Mouse (Mus musculus) forebrain, embryonic 15.5 days (tissue): ENCODE results near the gene Isg20l2. TPM values are rescaled to one million over a fixed set of nuclear protein-coding genes. Genes with fewer than 3 reads are reported as not detected.
"Not testable (repeated sequence)": the region's sequence is repeated elsewhere in the genome, so short reads cannot be mapped to it uniquely, and the experiment has no call there.

Source experiments
- ATAC-seq: fragments of 200-750 bp; cut with Nextera tagmentation; replicated peaks from 2 replicates; pipeline ENCODE4 v1.8.0; 2017; ENCODE audit warnings: mild to moderate bottlenecking, moderate TSS enrichment, moderate library complexity
- H3K27ac ChIP-seq: fragments of 300-500 bp; sonication (generic); replicated peaks from 2 replicates; pipeline ENCODE4 v1.5.1; 2015; ENCODE audit warnings: mild to moderate bottlenecking, inconsistent platforms
- H3K27me3 ChIP-seq: fragments of 300-500 bp; sonication (generic); 2 replicates; pipeline ENCODE4 v1.6.1; 2015; ENCODE audit warnings: inconsistent platforms
- H3K36me3 ChIP-seq: fragments of 300-500 bp; sonication (generic); 2 replicates; pipeline ENCODE4 v1.6.1; 2015; ENCODE audit warnings: mild to moderate bottlenecking, inconsistent platforms
- H3K4me1 ChIP-seq: fragments of 300-500 bp; sonication (generic); 2 replicates; pipeline ENCODE4 v1.6.1; 2015; ENCODE audit warnings: inconsistent platforms
- H3K4me2 ChIP-seq: fragments of 300-500 bp; sonication (generic); replicated peaks from 2 replicates; pipeline ENCODE4 v1.6.1; 2015; ENCODE audit warnings: mild to moderate bottlenecking, inconsistent platforms
- H3K4me3 ChIP-seq: fragments of 300-500 bp; sonication (generic); 2 replicates; pipeline ENCODE4 v1.5.1; 2015; ENCODE audit warnings: mild to moderate bottlenecking, inconsistent platforms
- H3K9ac ChIP-seq: fragments of 300-500 bp; sonication (generic); replicated peaks from 2 replicates; pipeline ENCODE4 v1.6.1; 2015; ENCODE audit warnings: mild to moderate bottlenecking, inconsistent platforms
- H3K9me3 ChIP-seq: fragments of 300-500 bp; sonication (generic); 2 replicates; pipeline ENCODE4 v1.6.1; 2016; ENCODE audit warnings: inconsistent platforms
- WGBS: fragments of 180-500 bp; shearing (Covaris S2); methylation state at CpG from one replicate; pipeline ENCODE4 v1.1.7; 2015; ENCODE audit warnings: mixed read lengths; 5-methylcytosine and 5-hydroxymethylcytosine counted together
- polyA plus RNA-seq: library from polyadenylated mRNA; unstranded; fragments of >200 nt; fragmentation: Nextera tagmentation; extraction: Ambion mirVana; gene quantifications from 2 replicates; pipeline ENCODE4 v1.2.1, GENCODE M21; 2015

The Isg20l2 gene
- polyA plus RNA-seq, result 49.7 and 50.0 TPM in 2 replicates

- peaks cover 45% of the 10 kb centered on the region for H3K36me3 ChIP-seq
Observed at GRCm38 (mm10) chr3:87930078-87930795, at the start of gene Isg20l2, which contains the start of gene Rrnad1. TSS of gene Isg20l2 (plus strand) at chr3:87930314. TSS of gene Rrnad1 (minus strand) at chr3:87930717.

GRCm38 (mm10) chr3:87884291-87884690, 45.8 kb upstream of the Isg20l2 start:
- peak overlapping the region; percentile 91 for H3K9ac ChIP-seq
- H3K36me3 ChIP-seq, result peaks cover 8% of the 10 kb centered on the region; the same call in 1 of the 2 replicates
- H3K4me2 ChIP-seq, result peak overlapping the region; percentile 79
- H3K9me3 ChIP-seq, result no peaks in the 10 kb centered on the region
- no peaks in the 10 kb centered on the region for H3K27me3 ChIP-seq
- peaks cover 18% of the 10 kb centered on the region for H3K4me1 ChIP-seq
- 0 out of 2 replicates have a peak overlapping the region, but pooled peaks have one; percentile 89 for H3K27ac ChIP-seq
- no peak for ATAC-seq
- 2% methylated on average over 3 of the region's 3 CpGs for WGBS
- H3K4me3 ChIP-seq, result peak overlapping the region; percentile 98

More at GRCm38 (mm10) chr3:87930078-87930795, at the start of gene Isg20l2, which contains the start of gene Rrnad1:
- Histone ChIP-seq H3K4me2 (peak within 1 kb of the TSS; percentile 80), H3K4me1 (peaks cover 46% of the 10 kb centered on the region), H3K27ac (peak within 1 kb of the TSS; percentile 83), H3K9me3 (no peaks in the 10 kb centered on the region), H3K27me3 (no peaks in the 10 kb centered on the region), H3K9ac (peak within 1 kb of the TSS; percentile 75), H3K4me3 (peak within 1 kb of the TSS; percentile 70)
- WGBS, result 0% methylated on average over 75 of the region's 78 CpGs
- peak; percentile 98 for ATAC-seq

- H3K9me3 ChIP-seq, result no peaks in the 10 kb centered on the region
- peak overlapping the region; percentile 89 for H3K27ac ChIP-seq
- under 1% methylated on average over 27 of the region's 28 CpGs for WGBS
Observed at GRCm38 (mm10) chr3:87884708-87885251, 45.3 kb upstream of the Isg20l2 start.

GRCm38 (mm10) chr3:87885281-87886003, 44.7 kb upstream of the Isg20l2 start, which contains the start of gene Prcc:
TSS of gene Prcc (minus strand) at chr3:87885608.
- Histone ChIP-seq H3K9me3 (no peaks in the 10 kb centered on the region), H3K4me2 (peak within 1 kb of the TSS; percentile 79), H3K36me3 (peaks cover 3% of the 10 kb centered on the region; the same call in 1 of the 2 replicates), H3K27ac (peak within 1 kb of the TSS; percentile 89), H3K4me1 (peaks cover 18% of the 10 kb centered on the region), H3K4me3 (peak within 1 kb of the TSS; percentile 98), H3K27me3 (no peaks in the 10 kb centered on the region), H3K9ac (peak within 1 kb of the TSS; percentile 91)
- 0% methylated on average over 31 of the region's 33 CpGs for WGBS
- ATAC-seq, result peak; percentile 99

More at GRCm38 (mm10) chr3:87884708-87885251, 45.3 kb upstream of the Isg20l2 start:
- Histone ChIP-seq H3K4me2 (peak overlapping the region; percentile 79), H3K36me3 (peaks cover 7% of the 10 kb centered on the region; the same call in 1 of the 2 replicates), H3K9ac (peak overlapping the region; percentile 91), H3K27me3 (no peaks in the 10 kb centered on the region), H3K4me3 (peak overlapping the region; percentile 98), H3K4me1 (peaks cover 18% of the 10 kb centered on the region)
- ATAC-seq, result peak; percentile 8

- H3K4me2 ChIP-seq, result peak overlapping the region; percentile 51
- peak; percentile 35 for ATAC-seq
- H3K9ac ChIP-seq, result peak overlapping the region; percentile 48
- peak overlapping the region; percentile 64 for H3K27ac ChIP-seq
- 12% methylated on average over 10 of the region's 10 CpGs for WGBS
- H3K36me3 ChIP-seq, result no peaks in the 10 kb centered on the region
- H3K4me3 ChIP-seq, result peak overlapping the region; percentile 98
- H3K9me3 ChIP-seq, result no peaks in the 10 kb centered on the region
- H3K4me1 ChIP-seq, result peaks cover 18% of the 10 kb centered on the region
- no peaks in the 10 kb centered on the region for H3K27me3 ChIP-seq
Observed at GRCm38 (mm10) chr3:87886004-87886365, 44.1 kb upstream of the Isg20l2 start.

- H3K27me3 ChIP-seq, result no peaks in the 10 kb centered on the region
- H3K9ac ChIP-seq, result no peak overlapping the region
- 85% methylated on average over 6 of the region's 6 CpGs for WGBS
- H3K4me1 ChIP-seq, result peaks cover 18% of the 10 kb centered on the region
- no peaks in the 10 kb centered on the region for H3K9me3 ChIP-seq
- H3K4me3 ChIP-seq, result peak overlapping the region; percentile 98; the same call in 1 of the 2 replicates
- peak overlapping the region; percentile 51 for H3K4me2 ChIP-seq
- H3K27ac ChIP-seq, result no peak overlapping the region
- H3K36me3 ChIP-seq, result no peaks in the 10 kb centered on the region
- ATAC-seq, result no peak
Observed at GRCm38 (mm10) chr3:87886416-87886815, 43.7 kb upstream of the Isg20l2 start.

DNA sequence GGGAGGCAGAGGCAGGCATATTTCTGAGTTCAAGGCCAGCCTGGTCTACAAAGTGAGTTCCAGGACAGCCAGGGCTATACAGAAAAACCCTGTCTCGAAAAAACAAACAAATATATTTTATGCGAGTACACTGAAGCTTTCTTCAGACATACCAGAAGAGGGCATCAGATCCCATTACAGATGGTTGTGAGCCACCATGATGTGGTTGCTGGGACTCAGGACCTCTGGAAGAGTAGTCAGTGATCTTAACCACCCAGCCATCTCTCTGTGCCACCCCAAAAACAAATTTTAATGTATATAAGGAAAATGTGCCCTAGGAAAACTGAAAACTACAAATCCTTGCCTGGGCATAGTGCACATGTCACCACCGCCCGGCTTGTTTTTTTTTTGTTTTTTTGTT, 42.7 kb upstream of the Isg20l2 start:
- H3K27ac ChIP-seq, ATAC-seq, H3K9ac ChIP-seq, H3K4me2 ChIP-seq, H3K4me3 ChIP-seq, H3K9me3 ChIP-seq, H3K27me3 ChIP-seq, H3K36me3 ChIP-seq: not testable (repeated sequence)
- H3K4me1 ChIP-seq, result peaks cover 18% of the 10 kb centered on the region
- WGBS, result 75% methylated on average over 4 of the region's 4 CpGs

DNA sequence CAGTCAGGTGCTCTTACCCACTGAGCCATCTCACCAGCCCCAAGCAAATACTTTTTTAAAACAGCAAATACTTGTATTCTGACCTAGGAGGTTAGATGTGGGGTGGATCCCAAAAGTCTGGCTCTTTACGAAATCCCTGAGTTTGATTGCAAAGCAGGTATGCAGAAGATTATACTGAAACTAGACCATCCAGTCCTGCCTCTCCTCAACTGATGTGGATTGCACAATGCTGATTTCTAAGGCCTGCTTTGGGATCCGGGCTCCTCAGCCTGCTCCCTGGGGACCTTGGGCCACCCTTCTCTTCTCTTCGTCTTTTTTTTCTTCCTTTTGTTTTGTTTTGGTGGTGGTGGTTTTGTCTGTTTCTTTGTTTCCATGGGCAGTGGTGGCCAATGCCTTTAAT, 38.6 kb upstream of the Isg20l2 start:
- no peaks in the 10 kb centered on the region for H3K36me3 ChIP-seq
- ATAC-seq, result no peak
- H3K27ac ChIP-seq, result no peak overlapping the region
- no peaks in the 10 kb centered on the region for H3K9me3 ChIP-seq
- no peak overlapping the region for H3K4me3 ChIP-seq
- H3K9ac ChIP-seq, result no peak overlapping the region
- no peak overlapping the region for H3K4me2 ChIP-seq
- H3K4me1 ChIP-seq, result no peaks in the 10 kb centered on the region
- no peaks in the 10 kb centered on the region for H3K27me3 ChIP-seq
- WGBS, result 39% methylated on average over 3 of the region's 3 CpGs

GRCm38 (mm10) chr3:87893367-87893905, 36.7 kb upstream of the Isg20l2 start:
- Histone ChIP-seq H3K9ac (no peak overlapping the region), H3K36me3 (no peaks in the 10 kb centered on the region), H3K27ac (no peak overlapping the region), H3K4me3 (no peak overlapping the region), H3K4me2 (no peak overlapping the region), H3K4me1 (no peaks in the 10 kb centered on the region), H3K27me3 (no peaks in the 10 kb centered on the region), H3K9me3 (no peaks in the 10 kb centered on the region)
- 66% methylated on average over 3 of the region's 3 CpGs for WGBS
- no peak for ATAC-seq

DNA sequence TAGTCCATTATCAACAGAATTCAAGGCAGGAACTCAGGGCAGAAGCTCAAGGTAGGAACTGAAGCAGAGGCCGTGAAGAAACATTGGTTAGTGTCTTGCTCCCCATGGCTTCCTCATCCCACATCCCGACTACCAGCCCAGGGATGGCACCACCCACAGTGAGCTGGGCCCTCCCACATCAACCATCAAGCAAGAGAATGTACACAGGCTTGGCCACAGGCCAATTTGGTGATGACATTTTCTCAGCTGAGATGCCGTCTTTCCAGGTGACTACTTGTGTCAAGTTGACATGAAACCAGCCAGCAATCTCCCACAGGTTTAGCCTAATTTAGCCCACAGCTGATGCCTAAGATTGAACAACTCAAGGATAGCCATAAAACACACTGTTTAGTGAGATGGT, 30.8 kb upstream of the Isg20l2 start:
- no peaks in the 10 kb centered on the region for H3K27me3 ChIP-seq
- no peaks in the 10 kb centered on the region for H3K4me1 ChIP-seq
- H3K27ac ChIP-seq, result no peak overlapping the region
- H3K9me3 ChIP-seq, result no peaks in the 10 kb centered on the region
- no peak overlapping the region for H3K4me3 ChIP-seq
- 65% methylated on average over 3 of the region's 3 CpGs for WGBS
- H3K36me3 ChIP-seq, result no peaks in the 10 kb centered on the region
- H3K9ac ChIP-seq, result no peak overlapping the region
- ATAC-seq, result no peak
- no peak overlapping the region for H3K4me2 ChIP-seq

DNA sequence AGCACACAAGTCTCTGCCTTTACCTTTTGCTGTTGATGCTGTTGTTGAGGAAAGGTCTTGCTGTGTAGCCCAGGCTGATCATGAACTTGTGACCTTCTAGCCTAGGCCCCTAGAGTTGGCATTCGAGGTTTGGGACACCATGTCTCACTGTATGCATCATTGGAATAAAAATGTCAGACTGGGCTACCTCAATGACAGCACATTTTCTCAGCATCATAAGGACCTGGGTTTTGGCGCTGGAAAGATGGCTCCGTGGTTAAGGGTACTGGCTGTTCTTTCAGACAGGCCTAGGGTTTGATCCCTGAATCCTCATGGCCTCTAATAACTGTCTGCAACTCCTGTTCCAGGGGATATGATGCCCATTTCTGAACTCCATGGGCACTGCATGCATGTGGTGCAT, 30.3 kb upstream of the Isg20l2 start:
- no peak overlapping the region for H3K9ac ChIP-seq
- no peak overlapping the region for H3K27ac ChIP-seq
- H3K27me3 ChIP-seq, result no peaks in the 10 kb centered on the region
- no peaks in the 10 kb centered on the region for H3K9me3 ChIP-seq
- ATAC-seq, result no peak
- no peak overlapping the region for H3K4me3 ChIP-seq
- no peak overlapping the region for H3K4me2 ChIP-seq
- no peaks in the 10 kb centered on the region for H3K4me1 ChIP-seq
- no peaks in the 10 kb centered on the region for H3K36me3 ChIP-seq
- 85% methylated on average over 3 of the region's 3 CpGs for WGBS
